Mouse (Mus musculus) liver, embryonic 14.5 days (tissue): ENCODE results near the gene Ceacam2. TPM values are rescaled to one million over a fixed set of nuclear protein-coding genes. Genes with fewer than 3 reads are reported as not detected.
"Not testable (repeated sequence)": the region's sequence is repeated elsewhere in the genome, so short reads cannot be mapped to it uniquely, and the experiment has no call there.

Experiments used
- ATAC-seq: fragments of 200-750 bp; cut with Nextera tagmentation; 2 replicates; pipeline ENCODE4 v1.8.0; 2017; ENCODE audit warnings: moderate number of reproducible peaks, mild to moderate bottlenecking, moderate library complexity; ENCODE audit not compliant: insufficient read depth
- DNase-seq, 3 experiments: peaks; one replicate each; pipeline ENCODE4 v3.0.0-alpha.2; 2012 to 2013; ENCODE audit warnings: low read depth in 3 of 3, low spot score in 3 of 3
- H3K27ac ChIP-seq: fragments of 300-500 bp; sonication (generic); 2 replicates; pipeline ENCODE4 v1.5.1; 2014; ENCODE audit warnings: moderate library complexity, mild to moderate bottlenecking, control low read depth, inconsistent platforms
- H3K27me3 ChIP-seq: fragments of 300-500 bp; sonication (generic); 2 replicates; pipeline ENCODE4 v1.6.1; 2014; ENCODE audit warnings: mild to moderate bottlenecking, low read length, moderate library complexity; ENCODE audit not compliant: control insufficient read depth, insufficient read depth
- H3K36me3 ChIP-seq: fragments of 300-500 bp; sonication (generic); replicated peaks from 2 replicates; pipeline ENCODE4 v1.6.1; 2014; ENCODE audit warnings: low read depth; ENCODE audit not compliant: control insufficient read depth, insufficient read depth
- H3K4me1 ChIP-seq, 2 experiments: fragments of 200-500 bp in 1 of 2; fragments of 300-500 bp in 1 of 2; sonication (generic) in 1 of 2; replicated peaks; 2 replicates each; pipeline ENCODE4 v1.6.1; 2012 to 2014; ENCODE audit warnings: antibody characterized with exemption in 1 of 2, inconsistent platforms in 1 of 2, low read length in 1 of 2; ENCODE audit not compliant: control insufficient read depth in 2 of 2, insufficient read depth in 2 of 2
- H3K4me2 ChIP-seq: fragments of 300-500 bp; sonication (generic); 2 replicates; pipeline ENCODE4 v1.6.1; 2014; ENCODE audit warnings: low read depth, mild to moderate bottlenecking, control low read depth, moderate library complexity
- H3K4me3 ChIP-seq, 2 experiments: fragments of 200-500 bp in 1 of 2; fragments of 300-500 bp in 1 of 2; sonication (generic) in 1 of 2; 2 replicates each; pipeline ENCODE4 v1.5.1; 2012 to 2014; ENCODE audit warnings: low read depth in 2 of 2, low read length in 2 of 2, mild to moderate bottlenecking in 2 of 2, control low read depth in 1 of 2, inconsistent platforms in 1 of 2, moderate library complexity in 1 of 2; ENCODE audit not compliant: insufficient read depth in 1 of 2
- H3K9ac ChIP-seq: fragments of 300-500 bp; sonication (generic); replicated peaks from 2 replicates; pipeline ENCODE4 v1.6.1; 2014; ENCODE audit warnings: mild to moderate bottlenecking, control low read depth, moderate library complexity
- H3K9me3 ChIP-seq: fragments of 300-500 bp; sonication (generic); 2 replicates; pipeline ENCODE4 v1.6.1; 2016; ENCODE audit warnings: low read length, mixed read lengths; ENCODE audit not compliant: control insufficient read depth
- CTCF ChIP-seq: IDR thresholded peaks from 2 replicates; pipeline ENCODE4 v1.5.1; 2016; ENCODE audit warnings: antibody characterized with exemption, low read depth, control low read depth
- EP300 ChIP-seq: IDR thresholded peaks from 2 replicates; pipeline ENCODE4 v1.6.1; 2016; ENCODE audit warnings: antibody characterized with exemption, low read depth
- WGBS: fragments of 180-500 bp; shearing (Covaris S2); extraction: QIAGEN DNeasy Blood & Tissue Kit; methylation state at CpG from one replicate; pipeline ENCODE4 v1.1.7; 2014; ENCODE audit not compliant: insufficient replicate concordance; 5-methylcytosine and 5-hydroxymethylcytosine counted together
- polyA plus RNA-seq, 2 experiments: library from polyadenylated mRNA; depleted of rRNA in 1 of 2; stranded (reverse) in 1 of 2; unstranded in 1 of 2; fragments of >200 nt; fragmentation: Nextera tagmentation in 1 of 2; extraction: Ambion mirVana in 1 of 2; gene quantifications; 2 replicates each; pipeline versions ENCODE4 v1.2.1 to v1.2.3; 2012 to 2014

The Ceacam2 gene
- polyA plus RNA-seq, 2 experiments = 0.03 TPM; not detected in 1

DNA sequence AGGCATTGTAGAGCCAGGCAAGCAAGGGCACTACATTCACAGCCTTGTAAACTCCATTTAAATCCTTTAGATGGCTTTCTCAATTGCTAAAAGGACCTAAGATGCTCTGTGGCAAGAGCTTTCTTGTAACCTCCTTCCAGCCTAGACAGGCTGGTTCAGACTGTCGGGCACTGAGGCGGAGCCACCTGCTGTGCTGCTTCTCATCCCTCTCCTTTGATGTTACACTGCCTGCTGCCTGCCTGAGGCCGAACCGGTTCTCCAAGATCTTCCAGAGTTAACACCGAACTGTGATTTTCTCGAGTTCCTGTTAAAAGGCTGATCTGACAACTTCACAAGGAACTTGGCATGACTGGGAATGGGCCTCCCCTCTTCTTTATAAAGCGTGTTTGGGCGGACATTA, 36.2 kb upstream of the Ceacam2 start:
- Histone ChIP-seq H3K27me3 (no peaks in the 10 kb centered on the region), H3K4me3 (no peak overlapping the region), H3K36me3 (no peaks in the 10 kb centered on the region), H3K4me1 (no peaks in the 10 kb centered on the region; a peak in 1 of 4 replicates), H3K9me3 (no peaks in the 10 kb centered on the region), H3K9ac (no peak overlapping the region), H3K27ac (no peak overlapping the region), H3K4me2 (no peak overlapping the region)
- ATAC-seq = no peak
- no peak for DNase-seq
- WGBS = 47% methylated on average over 8 of the region's 8 CpGs
- TF ChIP-seq CTCF (no peak), EP300 (no peak)

DNA sequence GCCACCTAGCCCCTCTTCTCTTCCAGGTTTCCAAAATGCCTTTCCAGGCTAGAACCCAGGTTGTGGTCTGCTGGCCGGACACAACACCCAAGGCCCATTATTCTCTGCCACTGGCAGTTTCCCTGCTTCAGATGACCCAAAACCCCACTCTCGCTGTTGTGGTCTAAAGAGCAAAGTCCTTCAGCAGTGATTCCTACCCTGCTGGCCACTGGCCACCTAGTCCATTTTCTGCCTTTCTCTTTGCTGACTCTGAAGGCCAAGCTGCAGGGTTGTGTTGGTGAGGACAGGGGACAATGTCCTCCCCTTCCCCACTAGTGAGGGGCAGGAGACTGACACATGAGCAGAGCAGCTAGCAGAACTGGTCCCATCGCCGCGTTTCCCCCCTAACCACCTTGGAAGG, 35.4 kb upstream of the Ceacam2 start:
- ATAC-seq = no peak
- H3K27ac ChIP-seq = no peak overlapping the region
- no peak overlapping the region for H3K4me3 ChIP-seq
- H3K9ac ChIP-seq = no peak overlapping the region
- no peak for TF ChIP-seq CTCF
- no peaks in the 10 kb centered on the region for H3K36me3 ChIP-seq
- no peaks in the 10 kb centered on the region; a peak in 1 of 4 replicates for H3K4me1 ChIP-seq
- no peak for DNase-seq
- 62% methylated on average over 5 of the region's 5 CpGs for WGBS
- no peak overlapping the region for H3K4me2 ChIP-seq
- no peaks in the 10 kb centered on the region for H3K9me3 ChIP-seq
- no peaks in the 10 kb centered on the region for H3K27me3 ChIP-seq

DNA sequence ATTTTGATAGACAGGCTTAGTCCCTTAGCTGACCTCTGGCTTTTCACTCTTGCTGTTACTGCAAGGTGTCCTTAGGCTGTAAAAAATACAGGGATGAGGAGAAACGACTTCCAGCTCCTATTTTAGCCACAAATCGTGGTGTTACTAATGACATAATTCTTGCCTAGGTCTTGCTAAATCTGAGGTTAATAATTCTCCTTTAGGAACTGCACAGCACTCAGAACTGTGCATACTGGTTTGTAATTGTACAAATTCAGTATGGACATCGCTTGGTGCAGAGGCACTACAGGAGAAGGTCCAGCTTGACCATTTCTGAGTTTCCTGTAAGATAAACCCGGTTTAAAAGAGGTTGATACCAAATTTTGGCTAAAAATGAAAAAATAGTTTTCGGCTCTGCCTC, 34.1 kb upstream of the Ceacam2 start:
- not testable (repeated sequence) for H3K9ac ChIP-seq, ATAC-seq, H3K36me3 ChIP-seq, H3K9me3 ChIP-seq, H3K27ac ChIP-seq, H3K4me1 ChIP-seq, DNase-seq, H3K4me3 ChIP-seq, H3K27me3 ChIP-seq, H3K4me2 ChIP-seq
- WGBS = 48% methylated on average over 5 of the region's 5 CpGs

DNA sequence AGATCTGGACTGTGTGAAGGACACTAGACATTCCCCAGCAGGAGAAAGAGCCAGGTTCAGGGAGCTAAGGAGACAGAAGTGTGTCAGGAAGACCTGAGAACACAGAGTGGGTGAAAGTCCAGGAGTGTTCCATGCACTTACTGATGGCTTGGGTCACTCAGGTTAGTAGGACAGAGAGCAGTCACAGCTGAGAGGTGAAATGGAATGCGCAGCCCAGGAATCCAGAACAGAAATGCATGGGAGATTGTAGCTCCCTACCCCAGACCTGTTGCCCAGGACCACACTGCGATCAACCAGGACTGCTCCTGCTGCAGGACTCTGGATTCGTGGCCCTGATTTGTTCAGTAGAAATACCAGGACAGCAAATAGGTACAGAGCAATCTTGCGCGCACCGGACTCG, 29.1 kb upstream of the Ceacam2 start:
- H3K27ac ChIP-seq = no peak overlapping the region
- H3K4me3 ChIP-seq = no peak overlapping the region
- no peak overlapping the region for H3K4me2 ChIP-seq
- H3K4me1 ChIP-seq = no peaks in the 10 kb centered on the region
- no peak for TF ChIP-seq CTCF
- TF ChIP-seq EP300 = no peak
- H3K9me3 ChIP-seq = no peaks in the 10 kb centered on the region
- no peaks in the 10 kb centered on the region for H3K36me3 ChIP-seq
- no peak overlapping the region for H3K9ac ChIP-seq
- no peaks in the 10 kb centered on the region for H3K27me3 ChIP-seq
- DNase-seq = no peak
- WGBS = 85% methylated on average over 7 of the region's 7 CpGs
- no peak for ATAC-seq

DNA sequence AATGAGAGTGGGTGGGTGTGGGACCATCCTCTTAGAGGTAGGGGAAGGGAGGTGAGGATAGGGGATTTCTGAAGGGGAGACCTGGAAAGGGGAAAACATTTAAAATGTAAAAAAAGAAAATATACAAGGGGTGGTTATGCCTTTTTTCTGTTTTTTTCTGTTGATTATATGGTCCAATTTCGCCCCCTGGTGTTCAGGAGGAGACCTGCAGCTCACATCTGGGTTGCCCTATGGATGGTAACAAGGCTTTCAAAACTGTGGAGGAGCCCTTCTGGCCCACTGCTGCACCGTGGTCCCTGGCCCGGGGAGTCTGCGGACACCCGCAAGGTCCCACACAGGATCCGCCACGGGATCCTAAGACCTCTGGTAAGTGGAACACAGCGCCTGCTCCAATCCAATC, 1.8 kb upstream of the Ceacam2 start:
- ATAC-seq, H3K4me2 ChIP-seq, DNase-seq, H3K9ac ChIP-seq, H3K36me3 ChIP-seq, H3K4me1 ChIP-seq, H3K27ac ChIP-seq, H3K27me3 ChIP-seq, H3K4me3 ChIP-seq, H3K9me3 ChIP-seq: not testable (repeated sequence)
- 59% methylated on average over 8 of the region's 8 CpGs for WGBS
- peak; percentile 50 for TF ChIP-seq CTCF

DNA sequence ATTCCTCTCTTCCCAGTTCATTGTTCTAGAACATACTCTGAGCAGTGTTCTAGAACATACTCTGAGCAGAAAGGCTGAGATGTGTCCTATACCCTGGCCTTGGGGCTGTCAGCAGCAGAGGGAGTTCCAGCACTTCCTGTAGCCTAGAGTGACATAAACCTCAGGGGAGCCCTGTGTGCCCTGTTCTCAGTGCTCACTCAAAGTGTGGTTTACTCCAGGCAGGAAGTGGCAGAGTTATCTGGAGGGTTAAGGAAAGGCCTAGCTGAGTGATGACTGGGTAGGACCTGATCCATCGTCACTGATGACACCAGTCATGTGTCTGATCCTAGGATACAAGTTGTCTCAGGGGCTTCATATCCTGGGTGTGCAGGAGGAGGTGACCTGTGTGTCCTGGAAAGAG, 297 bp upstream of the Ceacam2 start:
- ATAC-seq, H3K4me1 ChIP-seq, H3K4me3 ChIP-seq, DNase-seq, H3K36me3 ChIP-seq, H3K4me2 ChIP-seq, H3K9ac ChIP-seq, H3K27ac ChIP-seq, H3K27me3 ChIP-seq, H3K9me3 ChIP-seq: not testable (repeated sequence)
- WGBS = 20% methylated on average over 1 of the region's 1 CpGs
